Mouse (Mus musculus): ENCODE measurements around the gene Nyap1.

The Nyap1 gene

DNA sequence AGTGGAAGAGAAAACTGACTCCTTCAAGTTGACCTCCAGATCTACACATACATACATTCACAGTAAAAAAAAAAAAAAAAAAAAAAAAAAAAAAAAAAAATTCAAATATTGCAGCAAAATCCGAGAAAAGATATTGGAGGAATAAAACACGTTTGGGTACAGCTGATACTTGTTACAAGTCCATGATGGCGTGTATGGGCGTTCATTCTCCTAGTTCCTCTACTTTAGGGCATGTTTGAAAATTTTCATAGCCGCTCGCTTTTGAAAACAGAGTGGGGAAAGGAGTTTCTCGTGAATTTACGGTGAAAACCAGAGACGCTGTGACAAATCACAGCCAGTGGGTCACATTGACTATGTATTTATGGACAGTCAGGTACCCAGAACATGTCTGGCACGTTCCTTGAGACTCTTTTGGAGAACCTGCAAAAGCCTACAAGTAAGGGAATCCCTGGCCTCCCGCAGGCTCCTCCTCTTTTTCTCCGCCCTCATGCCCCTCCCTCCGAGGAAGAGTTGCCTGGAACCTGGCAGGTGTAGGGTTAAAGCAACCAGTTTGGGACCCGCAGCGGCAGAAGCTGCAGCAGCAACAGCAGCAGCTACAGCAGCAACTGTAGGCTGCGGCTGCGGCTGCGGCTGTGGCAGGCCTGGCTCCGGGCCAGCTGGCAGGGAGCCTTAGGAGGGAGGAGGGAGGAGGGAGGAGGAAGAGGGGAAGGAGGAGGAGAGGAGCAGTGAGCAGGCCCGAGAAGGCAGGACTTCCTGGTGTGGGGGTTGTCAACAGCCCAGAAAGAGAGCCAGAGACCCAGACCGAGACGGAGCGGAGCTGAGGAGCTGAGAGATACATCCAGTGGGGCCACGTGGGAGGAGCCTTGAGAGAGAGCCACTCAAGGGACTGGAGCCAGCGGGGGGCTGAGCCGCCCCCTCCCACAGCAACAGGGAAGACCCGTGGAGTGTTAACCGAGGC is 4.1 kb upstream of the Nyap1 start, which contains the start of gene Tsc22d4:
Tsc22d4 (plus strand) TSS at position 517 of the 958 bp plus-strand sequence.
- peak; percentile 92 to 95 for DNase-seq (ENCODE audit: low spot score in 2 of 2)

DNA sequence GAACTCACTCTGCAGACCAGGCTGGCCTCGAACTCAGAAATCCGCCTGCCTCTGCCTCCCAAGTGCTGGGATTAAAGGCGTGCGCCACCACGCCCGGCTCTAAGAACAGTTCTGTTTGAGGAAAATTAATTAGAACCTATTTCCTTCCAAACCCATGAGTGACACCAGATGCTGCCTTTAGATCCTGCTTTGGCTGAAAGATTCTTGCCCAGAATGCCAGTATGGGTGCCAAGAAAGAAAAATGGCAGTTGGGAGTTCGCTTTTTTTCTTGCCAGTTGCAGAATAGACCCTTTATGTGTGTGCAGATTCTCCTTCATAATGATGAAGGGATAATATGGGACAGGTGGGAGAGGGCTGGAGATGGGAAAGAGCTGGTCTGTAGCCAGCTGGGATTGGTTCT is 2.8 kb upstream of the Nyap1 start:
- DNase-seq (ENCODE audit: low spot score in 2 of 2), result no peak

DNA sequence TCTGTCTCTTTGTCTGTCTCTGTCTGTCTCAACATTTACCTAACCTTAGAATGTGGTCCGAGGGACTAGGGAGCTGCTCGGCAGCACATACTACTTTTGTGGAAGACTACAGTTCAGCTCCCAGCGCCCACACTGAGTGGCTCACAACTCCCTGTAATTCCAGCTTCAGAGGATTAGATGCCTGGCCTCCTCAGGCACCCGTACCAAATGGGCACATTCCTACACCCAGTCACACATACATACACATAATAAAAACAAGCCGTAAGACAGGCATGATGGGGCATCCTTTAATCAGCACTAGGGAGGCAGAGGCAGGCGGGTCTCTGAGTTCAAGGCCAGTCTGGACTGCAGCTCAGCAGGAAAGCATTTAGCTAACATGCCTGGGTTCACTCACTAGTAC is 1.4 kb upstream of the Nyap1 start:
- no peak for DNase-seq (ENCODE audit: low spot score in 2 of 2)

DNA sequence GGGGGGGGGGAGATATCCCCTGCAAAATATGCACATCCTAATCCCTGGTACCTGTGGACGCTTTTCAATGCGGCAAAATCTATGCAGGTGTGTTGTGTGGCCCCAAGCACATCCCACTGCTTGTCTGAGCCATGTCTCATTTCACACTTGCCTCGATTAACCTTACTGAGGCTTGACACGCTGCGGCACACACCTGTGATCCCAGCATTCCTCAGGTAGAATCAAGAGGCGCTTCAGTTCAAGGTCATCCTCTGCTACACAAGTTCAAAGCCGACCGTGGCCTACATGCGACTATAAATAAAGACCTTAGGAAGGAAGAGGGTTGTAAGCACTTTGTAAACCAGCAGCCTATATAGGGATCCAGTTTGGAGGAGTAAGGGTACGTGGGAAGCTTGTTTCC is 641 bp upstream of the Nyap1 start:
- no peak for DNase-seq (ENCODE audit: low spot score in 2 of 2)

DNA sequence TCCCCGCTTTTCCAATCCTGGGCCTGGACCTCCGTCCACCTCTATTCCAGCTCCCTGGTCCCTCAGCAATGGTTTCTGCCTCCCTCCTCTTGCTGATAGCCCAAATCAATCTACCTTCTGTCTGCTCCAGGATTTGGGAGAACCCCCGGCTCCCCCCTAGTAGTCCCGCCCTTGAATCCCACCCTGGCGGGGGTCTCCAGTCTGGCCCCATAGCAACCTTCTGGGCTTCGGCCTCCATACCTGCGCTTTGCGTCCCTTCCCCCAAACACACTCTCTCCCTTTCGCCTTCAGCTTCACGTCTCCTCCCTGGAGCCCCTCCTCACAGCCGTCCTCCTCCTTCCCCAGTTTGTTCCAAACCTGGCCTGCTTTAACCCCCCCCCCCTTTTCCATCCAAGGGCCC is 901 bp downstream of the Nyap1 start:
- DNase-seq (ENCODE audit: low spot score in 2 of 2), result no peak

- DNase-seq (ENCODE audit: low spot score in 2 of 2), result no peak
Observed at GRCm38 (mm10) chr5:137739471-137739870, 1.9 kb downstream of the Nyap1 start.

GRCm38 (mm10) chr5:137738516-137738915 is 2.9 kb downstream of the Nyap1 start:
- no peak for DNase-seq (ENCODE audit: low spot score in 2 of 2)

- no peak for DNase-seq (ENCODE audit: low spot score in 2 of 2)
Observed at GRCm38 (mm10) chr5:137737400-137737940, 3.9 kb downstream of the Nyap1 start.

- DNase-seq (ENCODE audit: low spot score in 2 of 2), result no peak
Observed at GRCm38 (mm10) chr5:137734289-137735061, 6.9 kb downstream of the Nyap1 start.

- no peak for DNase-seq (ENCODE audit: low spot score in 2 of 2)
Observed at GRCm38 (mm10) chr5:137733638-137734288, 7.6 kb downstream of the Nyap1 start.

DNA sequence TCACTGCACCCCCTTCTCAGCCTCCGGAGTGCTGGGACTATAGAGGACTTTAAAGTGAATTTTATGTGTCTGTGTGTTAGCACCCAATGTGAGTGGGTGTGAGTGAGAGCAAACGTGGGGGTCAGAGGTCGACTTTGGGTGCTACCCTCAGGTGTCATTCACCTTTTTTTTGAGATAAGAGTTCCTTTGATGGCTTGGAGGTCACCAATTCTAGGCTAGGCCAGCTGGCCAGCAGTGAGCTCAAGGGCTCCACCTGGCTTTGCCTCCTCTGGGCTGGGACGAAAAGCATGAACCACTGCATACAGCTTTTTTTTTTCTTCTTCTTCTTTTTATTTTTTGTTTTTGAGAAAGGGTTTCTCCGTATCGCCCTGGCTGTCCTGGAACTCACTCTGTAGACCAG is 14.6 kb downstream of the Nyap1 start:
- no peak for DNase-seq (ENCODE audit: low spot score in 2 of 2)

DNA sequence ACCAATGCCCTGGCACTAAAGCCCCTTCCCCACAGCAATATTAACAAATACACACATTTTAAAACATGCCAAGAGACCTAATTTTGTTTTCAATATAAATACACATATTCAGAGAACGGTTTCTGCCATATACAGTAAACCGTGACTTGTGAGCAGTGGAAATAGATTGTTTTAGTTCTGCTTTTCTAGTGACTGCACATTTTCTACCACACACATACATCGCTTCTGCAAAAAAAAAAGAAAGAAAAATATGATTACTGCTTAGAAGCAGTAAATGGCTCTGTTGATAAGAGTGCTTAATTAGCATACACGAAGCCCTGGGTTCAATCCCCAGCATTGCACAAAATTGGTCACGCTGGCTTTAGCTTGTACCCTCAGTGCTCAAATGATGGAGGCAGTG is 17.6 kb downstream of the Nyap1 start:
- no peak for DNase-seq (ENCODE audit: low spot score in 2 of 2)

- DNase-seq (ENCODE audit: low spot score in 2 of 2), result peak in 1 of 2 experiments; percentile 30
Observed at GRCm38 (mm10) chr5:137720558-137721164, 20.7 kb downstream of the Nyap1 start.

GRCm38 (mm10) chr5:137719088-137719487 is 22.3 kb downstream of the Nyap1 start:
- DNase-seq (ENCODE audit: low spot score in 2 of 2), result peak in 1 of 2 experiments; percentile 19

- no peak for DNase-seq (ENCODE audit: low spot score in 2 of 2)
Observed at GRCm38 (mm10) chr5:137718020-137718790, 23.2 kb downstream of the Nyap1 start.

DNA sequence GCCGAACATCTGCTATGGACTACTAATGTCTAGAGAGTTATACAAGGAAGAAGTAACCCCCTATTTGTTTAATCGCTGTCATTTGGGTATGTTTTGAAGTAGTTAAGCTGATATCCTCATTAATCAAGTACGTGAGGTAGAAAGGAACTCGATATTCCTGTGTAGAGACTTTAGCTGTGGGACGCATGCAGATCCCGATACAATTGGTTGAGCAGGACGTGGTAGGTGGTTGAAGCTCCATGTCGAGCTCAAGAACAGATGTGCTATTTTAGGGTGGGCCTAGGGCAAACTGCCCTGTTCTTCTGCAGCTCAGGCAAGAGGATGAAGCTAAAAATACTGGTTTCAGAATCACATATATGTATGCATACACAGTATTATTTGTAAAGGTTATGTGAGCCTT is 25.7 kb downstream of the Nyap1 start:
- no peak for DNase-seq (ENCODE audit: low spot score in 2 of 2)

- DNase-seq (ENCODE audit: low spot score in 2 of 2), result no peak
Observed at GRCm38 (mm10) chr5:137713454-137713853, 28.0 kb downstream of the Nyap1 start.

DNA sequence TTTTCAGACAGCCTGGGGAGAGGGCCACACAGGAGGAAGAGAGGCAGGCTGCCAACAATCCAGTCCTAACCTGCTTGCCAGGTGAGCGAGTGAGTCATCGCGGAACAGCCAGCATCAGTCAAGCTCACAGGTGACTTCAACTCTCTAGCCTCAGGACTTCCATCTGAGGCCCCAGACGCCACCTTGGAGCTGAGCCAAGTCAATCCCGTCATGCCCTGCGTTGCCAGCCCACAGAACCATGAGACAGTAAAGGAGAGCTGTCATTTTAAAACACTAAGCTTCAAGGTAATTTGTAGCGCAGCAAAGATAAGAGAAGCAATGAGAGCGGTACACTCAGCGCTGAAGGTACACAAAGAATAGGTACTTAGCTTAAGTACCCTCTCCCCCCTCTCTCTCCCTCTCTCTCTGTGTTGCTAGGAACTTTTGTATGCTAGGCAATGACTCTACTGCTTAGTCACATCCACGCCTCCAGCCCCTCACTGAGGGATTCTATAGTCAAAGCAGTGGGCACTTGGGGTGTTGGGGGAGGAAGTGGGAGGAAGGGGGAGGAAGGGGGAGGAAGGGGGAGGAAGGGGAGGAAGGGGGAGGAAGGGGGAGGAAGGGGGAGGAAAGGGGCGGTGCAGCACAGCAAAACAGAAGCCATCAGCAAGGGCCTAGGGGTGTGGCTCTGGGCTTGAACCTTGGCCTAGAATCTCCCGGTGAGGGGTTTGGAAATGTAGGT is 34.3 kb downstream of the Nyap1 start:
- peak; percentile 12 to 14 for DNase-seq (ENCODE audit: low spot score in 2 of 2)

GRCm38 (mm10) chr5:137705242-137705641 is 36.2 kb downstream of the Nyap1 start:
- no peak for DNase-seq (ENCODE audit: low spot score in 2 of 2)

GRCm38 (mm10) chr5:137699850-137700249 is 41.6 kb downstream of the Nyap1 start:
- no peak for DNase-seq (ENCODE audit: low spot score in 2 of 2)

Data from heart, adult 9 months (tissue).